Mouse (Mus musculus) thymus, adult 2 months (tissue): Measurements from ENCODE around the gene Gm19345.

ENCODE experiments used
- CTCF ChIP-seq: fragments of 200-500 bp; IDR thresholded peaks from 2 replicates; pipeline ENCODE4 v1.5.1; 2012; ENCODE audit warnings: mild to moderate bottlenecking, control low read depth, low read length, moderate library complexity, borderline replicate concordance; ENCODE audit not compliant: control insufficient read depth, poor library complexity, insufficient read depth; ENCODE audit errors: extremely low read depth
- POLR2A ChIP-seq: fragments of 200-500 bp; IDR thresholded peaks from 2 replicates; pipeline ENCODE4 v1.6.1; 2012; ENCODE audit warnings: mild to moderate bottlenecking, low read length, control low read depth, moderate library complexity; ENCODE audit not compliant: control insufficient read depth, poor library complexity, insufficient read depth; ENCODE audit errors: extremely low read depth

DNA sequence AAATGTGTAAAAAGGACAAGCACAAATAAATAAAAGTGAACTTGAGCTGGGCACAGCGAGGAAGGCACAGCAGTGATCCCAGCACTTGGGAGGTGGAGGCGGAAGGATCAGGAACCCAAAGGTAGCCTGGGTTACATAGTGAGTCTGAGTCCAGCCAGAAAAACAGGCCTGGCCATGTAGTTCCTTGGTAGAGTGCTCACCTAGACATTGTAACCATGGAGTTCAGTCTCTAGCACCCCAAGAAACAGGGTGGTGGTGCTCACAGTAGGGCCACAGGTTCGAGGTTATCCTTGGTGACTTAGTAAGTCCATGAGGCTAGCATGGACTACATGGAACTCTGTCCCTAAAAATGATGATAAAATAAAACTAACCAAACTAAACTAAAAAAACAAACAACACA lies 10.9 kb upstream of the Gm19345 start:
- TF ChIP-seq CTCF (no peak), POLR2A (no peak)
